ENCODE assay signal across 8 mouse cellular contexts in the genomic region with DNA sequence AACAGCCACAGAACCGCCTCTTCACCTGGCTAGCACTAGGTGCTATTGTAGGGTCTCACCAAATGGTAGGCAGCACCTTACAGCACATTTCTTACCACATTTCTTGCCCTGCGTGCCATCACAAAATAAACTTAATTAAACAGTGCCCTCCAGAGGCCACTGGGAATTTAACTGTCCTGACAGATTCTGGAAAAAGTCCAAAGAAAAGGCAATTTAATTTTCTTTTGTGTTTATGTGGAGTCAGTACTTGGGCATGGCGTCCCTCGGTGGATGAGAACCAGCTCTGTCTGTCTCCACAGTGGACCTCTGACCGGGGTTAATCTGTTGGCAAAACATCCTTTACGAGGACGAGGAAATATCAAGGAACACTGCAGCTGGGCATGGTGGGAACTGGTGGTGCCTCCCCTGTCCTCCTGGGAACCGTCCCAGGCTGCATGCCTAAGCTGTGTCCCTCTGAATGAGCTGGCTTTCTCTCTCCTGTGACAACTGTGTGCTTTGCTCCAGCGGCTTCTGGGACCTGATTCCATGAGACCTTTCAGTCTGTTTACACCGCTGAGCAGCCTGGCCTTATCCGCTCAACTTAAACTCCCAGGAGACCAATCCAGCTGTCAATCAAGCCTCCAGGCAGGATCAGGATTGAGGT.
DNase-seq lines count a peak whose midpoint lies in the region; ATAC-seq and TF ChIP-seq lines count a peak whose summit lies in the region.

No protein-coding gene starts in this region.

- peak; percentile 68 for ATAC-seq in intestine, embryonic 16.5 days

- H3K4me1 ChIP-seq in heart, adult 2 months (ENCODE audit: control insufficient read depth, insufficient read depth, low read length): peaks cover 6% of the 10 kb centered on the region
- 0 out of 2 replicates have a peak, but pooled peaks cover 3% of the 10 kb centered on the region for H3K4me1 ChIP-seq in intestine, embryonic 16.5 days (ENCODE audit: control insufficient read depth, insufficient read depth, low read length)
- H3K4me1 ChIP-seq in midbrain, embryonic 10.5 days: peaks cover 20% of the 10 kb centered on the region

- intact Hi-C loops in heart, adult 2 months (cut with DNase I): loop anchor here (5.0 to 10.0 kb wide), 2 partner anchors 75 to 372 kb away; a partner anchor contains a TSS
- intact Hi-C loops in left cerebral cortex, postnatal 14 days (cut with DNase I): loop anchor here (1.0 to 10.0 kb wide), 2 partner anchors 206 to 302 kb away; no protein-coding TSS in a partner anchor

- 0 out of 2 replicates have a peak overlapping the region, but pooled peaks have one; percentile 15 for H3K4me2 ChIP-seq in intestine, embryonic 16.5 days (ENCODE audit: low read depth, low read length)

- TF ChIP-seq POLR2A in heart, adult 2 months (IDR thresholded peaks at IDR 0.05; ENCODE audit: insufficient read depth, low read depth, low read length): no peak

- 16% methylated on average over 11 of the region's 11 CpGs for WGBS in heart, adult 2 months
- 21% methylated on average over 11 of the region's 11 CpGs for WGBS in intestine, embryonic 16.5 days
- WGBS in midbrain, embryonic 10.5 days: 29% methylated on average over 11 of the region's 11 CpGs

- H3K36me3 ChIP-seq in heart, adult 2 months (ENCODE audit: control insufficient read depth, insufficient read depth, low read length): no peaks in the 10 kb centered on the region
- no peaks in the 10 kb centered on the region for H3K36me3 ChIP-seq in intestine, embryonic 16.5 days (ENCODE audit: control insufficient read depth, insufficient read depth, low read length)
- no peaks in the 10 kb centered on the region for H3K36me3 ChIP-seq in midbrain, embryonic 10.5 days

- peak; percentile 27 for DNase-seq in urinary bladder, postnatal 25 days (ENCODE audit: low spot score)
- DNase-seq in urinary bladder, postnatal 4 days (ENCODE audit: low spot score in 2 of 2): no peak
- peak; percentile 43 for DNase-seq in embryo, embryonic 10 days (ENCODE audit: low spot score)
- DNase-seq in heart, adult 2 months: peak; percentile 49 to 50
- peak; percentile 59 to 72 for DNase-seq in left cerebral cortex, postnatal 14 days (ENCODE audit: low spot score in 2 of 2)
- DNase-seq in midbrain, embryonic 10.5 days (ENCODE audit: low spot score): peak; percentile 52
- peak; percentile 60 for DNase-seq in thymus, postnatal 0 days (ENCODE audit: low spot score)

- no peak for TF ChIP-seq EP300 in heart, adult 2 months (IDR thresholded peaks at IDR 0.05; ENCODE audit: insufficient read depth, low read depth, low read length)

- peak; percentile 81 for TF ChIP-seq CTCF in heart, adult 2 months (IDR thresholded peaks at IDR 0.05)

- no peaks in the 10 kb centered on the region for H3K9me3 ChIP-seq in intestine, embryonic 16.5 days (ENCODE audit: control insufficient read depth, low read length)
- no peaks in the 10 kb centered on the region for H3K9me3 ChIP-seq in midbrain, embryonic 10.5 days (replicated peaks)

- H3K4me3 ChIP-seq in heart, adult 2 months: peak overlapping the region; percentile 1; the same call in 1 of the 2 replicates
- H3K4me3 ChIP-seq in intestine, embryonic 16.5 days (ENCODE audit: low read length): no peak overlapping the region
- H3K4me3 ChIP-seq in midbrain, embryonic 10.5 days: no peak overlapping the region

- no peak overlapping the region for H3K9ac ChIP-seq in heart, adult 2 months (ENCODE audit: low read depth, low read length)
- H3K9ac ChIP-seq in intestine, embryonic 16.5 days (ENCODE audit: low read depth, low read length): no peak overlapping the region

- no peaks in the 10 kb centered on the region for H3K27me3 ChIP-seq in heart, adult 2 months (ENCODE audit: control insufficient read depth, insufficient read depth, low read length)
- no peaks in the 10 kb centered on the region for H3K27me3 ChIP-seq in intestine, embryonic 16.5 days (replicated peaks; ENCODE audit: control insufficient read depth, insufficient read depth, low read length)
- H3K27me3 ChIP-seq in midbrain, embryonic 10.5 days (ENCODE audit: low read depth, poor library complexity, severe bottlenecking): no peaks in the 10 kb centered on the region

- peak overlapping the region; percentile 8 for H3K27ac ChIP-seq in heart, adult 2 months
- H3K27ac ChIP-seq in intestine, embryonic 16.5 days (ENCODE audit: low read length): no peak overlapping the region
- peak overlapping the region; percentile 79 for H3K27ac ChIP-seq in midbrain, embryonic 10.5 days (replicated peaks)

- no peaks in the 10 kb centered on the region for H3K79me2 ChIP-seq in heart, adult 2 months (replicated peaks; ENCODE audit: control insufficient read depth, insufficient read depth, low read length)

Comparison
In these comparisons a context has a peak if more than half of its experiments do, and no peak if none do; other contexts are left out.
1. DNase-seq: peak in urinary bladder, postnatal 25 days (single experiment), embryo, embryonic 10 days (single experiment), heart, adult 2 months (2 of 2), left cerebral cortex, postnatal 14 days (2 of 2), midbrain, embryonic 10.5 days (single experiment) and thymus, postnatal 0 days (single experiment); none in urinary bladder, postnatal 4 days (0 of 2).